Comparison of ENCODE assay signal across 24 mouse cellular contexts in the genomic region with DNA sequence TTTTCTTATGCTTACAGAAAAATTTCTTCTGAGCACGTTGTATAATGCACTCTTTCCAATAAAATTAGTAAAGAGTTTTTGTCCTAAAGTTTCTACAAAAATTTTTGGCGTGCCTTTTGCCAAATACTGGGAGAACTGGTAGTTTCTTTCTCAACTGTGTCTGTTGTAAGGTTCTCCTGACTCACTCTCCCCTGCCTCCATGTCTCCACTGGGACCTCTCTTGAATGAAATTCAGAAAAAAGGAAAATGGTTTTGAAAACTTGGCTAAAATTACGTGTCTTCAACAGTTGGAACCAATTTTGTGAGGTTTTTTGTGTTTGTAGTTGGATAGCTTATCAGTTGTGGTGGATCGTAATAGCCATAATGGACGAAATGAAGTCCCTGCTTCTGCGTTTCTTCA.
"Had no signal": no experiment of that assay in that cellular context is flagged by ENCODE, and none has a peak within 500 bp of the region (broad histone marks: within the 10 kb centered on the region; RNA-seq: fewer than 3 reads in every experiment).

No protein-coding gene starts in this region.

- ATAC-seq: hindbrain, postnatal 0 days; intestine, embryonic 16.5 days had no signal

- H3K9ac ChIP-seq: heart, embryonic 15.5 days; hindbrain, embryonic 13.5 days; hindbrain, embryonic 15.5 days; kidney, embryonic 15.5 days; limb, embryonic 13.5 days; limb, embryonic 15.5 days had no signal

- H3K4me3 ChIP-seq: heart, adult 2 months; heart, embryonic 13.5 days; heart, embryonic 15.5 days; hindbrain, embryonic 13.5 days; hindbrain, embryonic 15.5 days; kidney, embryonic 15.5 days; limb, embryonic 13.5 days; limb, embryonic 15.5 days had no signal

- H3K27ac ChIP-seq: heart, embryonic 15.5 days; hindbrain, embryonic 13.5 days; hindbrain, embryonic 15.5 days; hindbrain, postnatal 0 days; kidney, postnatal 0 days; limb, embryonic 13.5 days; limb, embryonic 15.5 days had no signal

- H3K4me2 ChIP-seq: heart, embryonic 11.5 days; heart, embryonic 13.5 days; heart, embryonic 15.5 days; hindbrain, embryonic 13.5 days; hindbrain, embryonic 15.5 days; kidney, embryonic 15.5 days; limb, embryonic 13.5 days; limb, embryonic 15.5 days had no signal

- H3K27me3 ChIP-seq: heart, embryonic 13.5 days; heart, embryonic 15.5 days; hindbrain, embryonic 13.5 days; hindbrain, embryonic 15.5 days; kidney, embryonic 15.5 days; limb, embryonic 13.5 days; limb, embryonic 15.5 days had no signal

- H3K9me3 ChIP-seq: heart, embryonic 13.5 days; heart, embryonic 15.5 days; hindbrain, embryonic 13.5 days; hindbrain, embryonic 15.5 days; kidney, embryonic 15.5 days; limb, embryonic 13.5 days; limb, embryonic 15.5 days had no signal

- DNase-seq: gastrocnemius, postnatal 14 days; gastrocnemius, postnatal 36 days; heart, adult 2 months; heart, postnatal 14 days; heart, postnatal 36 days; kidney, adult 11 months; kidney, adult 2 months; kidney, adult 9 months; kidney, postnatal 14 days; kidney, postnatal 36 days; layer of hippocampus, adult 9-11 months; layer of hippocampus, postnatal 36 days; left cerebral cortex, postnatal 4 days had no signal

- H3K36me3 ChIP-seq: heart, embryonic 15.5 days; hindbrain, embryonic 13.5 days; hindbrain, embryonic 15.5 days; kidney, embryonic 15.5 days; limb, embryonic 13.5 days; limb, embryonic 15.5 days had no signal
